Mouse (Mus musculus) spleen, adult 12 weeks (tissue): ENCODE results near the gene Ap3s2.

ENCODE experiments used
- DNase-seq: peaks from one replicate; pipeline ENCODE4 v3.0.0; 2022; ENCODE audit warnings: low spot score

Ap3s2 gene

GRCm38 (mm10) chr7:79844090-79844802, 76.2 kb downstream of the Ap3s2 start:
- no peak for DNase-seq

- no peak for DNase-seq
These were observed 78.3 kb downstream of the Ap3s2 start for GRCm38 (mm10) chr7:79842163-79842562.

- no peak for DNase-seq
These were observed 83.2 kb downstream of the Ap3s2 start for GRCm38 (mm10) chr7:79837247-79837646.

GRCm38 (mm10) chr7:79835196-79835595, 85.3 kb downstream of the Ap3s2 start:
- DNase-seq, result no peak

GRCm38 (mm10) chr7:79832980-79833379, 87.5 kb downstream of the Ap3s2 start:
- DNase-seq, result no peak

GRCm38 (mm10) chr7:79831585-79831984, 88.9 kb downstream of the Ap3s2 start:
- DNase-seq, result no peak

- DNase-seq, result no peak
These were observed 89.3 kb downstream of the Ap3s2 start for GRCm38 (mm10) chr7:79831145-79831544.

- DNase-seq, result no peak
These were observed 92.1 kb downstream of the Ap3s2 start for GRCm38 (mm10) chr7:79828341-79828740.
